Mouse (Mus musculus) small intestine, adult 2 months (tissue): ENCODE results near the gene Nckipsd.

ENCODE experiments used
- CTCF ChIP-seq: fragments of 200-500 bp; IDR thresholded peaks from 2 replicates; pipeline ENCODE4 v1.5.1; 2012; ENCODE audit warnings: low read depth, mild to moderate bottlenecking, control low read depth, inconsistent platforms, low read length, moderate library complexity, mixed read lengths; ENCODE audit not compliant: insufficient replicate concordance, insufficient read length; ENCODE audit errors: extremely low read depth
- POLR2A ChIP-seq: fragments of 200-500 bp; IDR thresholded peaks from 2 replicates; pipeline ENCODE4 v1.6.1; 2012; ENCODE audit warnings: low read depth, mild to moderate bottlenecking, control low read depth, inconsistent platforms, low read length, moderate library complexity

DNA sequence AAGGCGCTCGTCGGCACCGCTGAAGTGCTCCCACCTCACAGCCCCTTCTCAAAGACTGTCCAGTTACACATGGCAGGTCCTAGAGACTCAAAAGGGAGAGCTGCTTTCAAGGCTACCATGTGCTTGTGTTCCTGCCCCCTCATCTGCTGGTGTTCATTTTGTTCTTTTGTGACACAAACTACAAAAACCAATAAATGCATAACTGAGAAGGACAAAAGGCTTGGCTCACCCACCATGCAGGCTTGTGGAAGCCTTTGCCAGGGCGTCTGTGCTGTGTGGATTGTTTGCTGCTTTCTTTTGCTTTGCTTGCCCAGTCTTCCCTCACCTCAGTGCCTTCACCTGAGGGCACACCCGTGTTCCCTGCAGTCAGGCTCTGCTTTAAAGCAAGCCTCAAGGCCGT, 10.7 kb upstream of the Nckipsd start:
- TF ChIP-seq CTCF (no peak), POLR2A (no peak)
